8 mouse cellular contexts compared by ENCODE assay signal in the genomic region with DNA sequence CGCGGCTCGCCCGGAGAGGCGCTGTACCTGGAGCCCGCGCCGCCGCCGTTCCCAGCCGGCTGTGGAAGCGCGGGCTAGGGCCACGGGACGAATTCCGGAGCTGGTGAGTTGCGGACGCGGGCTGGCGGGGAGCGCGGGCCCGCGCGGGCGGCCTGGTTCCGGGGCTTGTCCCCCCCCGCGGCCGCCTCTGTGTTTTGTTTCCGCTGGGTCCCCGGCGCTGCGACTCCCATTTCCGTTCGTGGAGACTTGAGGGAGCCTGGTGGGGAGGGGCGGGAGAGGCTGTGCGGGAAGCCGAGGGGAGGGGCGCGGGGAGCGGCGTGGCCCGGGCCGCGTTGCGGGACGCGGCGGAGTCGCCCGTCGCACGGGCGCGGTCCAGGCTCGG. TPM values are rescaled to one million over a fixed set of nuclear protein-coding genes. Genes with fewer than 3 reads are reported as not detected.
DNase-seq lines count a peak whose midpoint lies in the region; ATAC-seq and TF ChIP-seq lines count a peak whose summit lies in the region.

A gene (minus strand): TSS at position 185 of the 382 bp plus-strand sequence.

- DNase-seq in kidney, postnatal 25 days = peak; percentile 92 to 95
- peak; percentile 81 for DNase-seq in neural tube, embryonic 10.5 days (ENCODE audit: extremely low spot score, low spot score)
- DNase-seq in thymus, adult 18-20 months = peak; percentile 72 to 73

- peaks cover 67% of the 10 kb centered on the region for H3K36me3 ChIP-seq in E14TG2a.4 (ENCODE audit: insufficient read depth, low read length)
- peaks cover 28% of the 10 kb centered on the region for H3K36me3 ChIP-seq in forebrain, embryonic 13.5 days (ENCODE audit: poor library complexity, severe bottlenecking)
- H3K36me3 ChIP-seq in heart, embryonic 16.5 days (ENCODE audit: control insufficient read depth, insufficient read depth) = peaks cover 26% of the 10 kb centered on the region
- H3K36me3 ChIP-seq in liver, embryonic 12.5 days = peaks cover 49% of the 10 kb centered on the region

- no peaks in the 10 kb centered on the region for H3K9me3 ChIP-seq in E14TG2a.4 (ENCODE audit: low read length)
- no peaks in the 10 kb centered on the region for H3K9me3 ChIP-seq in forebrain, embryonic 13.5 days (replicated peaks)
- no peaks in the 10 kb centered on the region for H3K9me3 ChIP-seq in heart, embryonic 16.5 days (replicated peaks; ENCODE audit: control insufficient read depth, low read length)
- no peaks in the 10 kb centered on the region for H3K9me3 ChIP-seq in liver, embryonic 12.5 days (replicated peaks)

- no peaks in the 10 kb centered on the region for H3K27me3 ChIP-seq in E14TG2a.4 (ENCODE audit: insufficient read depth, low read length)
- H3K27me3 ChIP-seq in forebrain, embryonic 13.5 days = no peaks in the 10 kb centered on the region
- H3K27me3 ChIP-seq in heart, embryonic 16.5 days (ENCODE audit: control insufficient read depth, insufficient read depth, low read length) = no peaks in the 10 kb centered on the region
- no peaks in the 10 kb centered on the region for H3K27me3 ChIP-seq in liver, embryonic 12.5 days (replicated peaks)

- peak within 1 kb of the TSS; percentile 98 for H3K4me3 ChIP-seq in E14TG2a.4 (replicated peaks; ENCODE audit: low read length)
- H3K4me3 ChIP-seq in forebrain, embryonic 13.5 days = peak within 1 kb of the TSS; percentile 94
- peak within 1 kb of the TSS; percentile 99 for H3K4me3 ChIP-seq in heart, embryonic 16.5 days (ENCODE audit: low read length)
- peak within 1 kb of the TSS; percentile 95 for H3K4me3 ChIP-seq in liver, embryonic 12.5 days

- peaks cover 58% of the 10 kb centered on the region for H3K4me1 ChIP-seq in E14TG2a.4 (replicated peaks; ENCODE audit: low read depth, low read length)
- H3K4me1 ChIP-seq in forebrain, embryonic 13.5 days = peaks cover 30% of the 10 kb centered on the region
- peaks cover 34% of the 10 kb centered on the region for H3K4me1 ChIP-seq in heart, embryonic 16.5 days (ENCODE audit: control insufficient read depth, insufficient read depth, low read length)
- H3K4me1 ChIP-seq in liver, embryonic 12.5 days = peaks cover 45% of the 10 kb centered on the region

- WGBS in forebrain, embryonic 13.5 days = under 1% methylated on average over 39 of the region's 57 CpGs
- 0% methylated on average over 40 of the region's 57 CpGs for WGBS in heart, embryonic 16.5 days
- WGBS in liver, embryonic 12.5 days (ENCODE audit: insufficient replicate concordance) = 6% methylated on average over 36 of the region's 57 CpGs

- peak within 1 kb of the TSS; percentile 97 for H3K9ac ChIP-seq in forebrain, embryonic 13.5 days
- peak within 1 kb of the TSS; percentile 100 for H3K9ac ChIP-seq in heart, embryonic 16.5 days (ENCODE audit: low read length)
- H3K9ac ChIP-seq in liver, embryonic 12.5 days = peak within 1 kb of the TSS; percentile 96

- peak; percentile 53 for ATAC-seq in cerebellum, adult (ENCODE audit: insufficient number of reproducible peaks, low FRiP score, low TSS enrichment)
- ATAC-seq in forebrain, embryonic 13.5 days = peak; percentile 73
- ATAC-seq in heart, embryonic 16.5 days (replicated peaks; ENCODE audit: extremely low read depth, insufficient read depth, low FRiP score) = peak; percentile 72
- peak; percentile 23 for ATAC-seq in liver, embryonic 12.5 days

- TF ChIP-seq CTCF in E14TG2a.4 (conservative IDR thresholded peaks at IDR 0.05; ENCODE audit: low read length) = no peak

- peak within 1 kb of the TSS; percentile 96 for H3K27ac ChIP-seq in forebrain, embryonic 13.5 days
- peak within 1 kb of the TSS; percentile 100 for H3K27ac ChIP-seq in heart, embryonic 16.5 days (ENCODE audit: low read length)
- peak within 1 kb of the TSS; percentile 97 for H3K27ac ChIP-seq in liver, embryonic 12.5 days

- H3K4me2 ChIP-seq in forebrain, embryonic 13.5 days = peak within 1 kb of the TSS; percentile 84
- H3K4me2 ChIP-seq in heart, embryonic 16.5 days (ENCODE audit: low read depth, low read length) = peak within 1 kb of the TSS; percentile 89
- peak within 1 kb of the TSS; percentile 84 for H3K4me2 ChIP-seq in liver, embryonic 12.5 days

RNA-seq across cellular contexts. Expression of the gene that starts here (rescaled TPM):
- 866 and 917 TPM in 2 replicates for polyA plus RNA-seq in forebrain, embryonic 13.5 days (2015; fragmentation: Nextera tagmentation; extraction: Ambion mirVana)
- 1,680 and 1,769 TPM in 2 replicates for polyA plus RNA-seq in heart, embryonic 16.5 days (2015; fragmentation: Nextera tagmentation; extraction: Ambion mirVana)
- 548 and 558 TPM in 2 replicates for polyA plus RNA-seq in liver, embryonic 12.5 days (2016; fragmentation: Nextera tagmentation; extraction: Ambion mirVana)

Comparison
In these comparisons a context has a peak if more than half of its experiments do, and no peak if none do; other contexts are left out.
1. Peak in every context shown above with its lines: DNase-seq, ATAC-seq, H3K4me3 ChIP-seq and H3K27ac ChIP-seq.
2. ATAC-seq: peak in every context shown above with its lines; median percentile 73 in forebrain, embryonic 13.5 days; 72 in heart, embryonic 16.5 days; 53 in cerebellum, adult; 23 in liver, embryonic 12.5 days.